Mouse (Mus musculus): ENCODE measurements around the gene As3mt. TPM values are rescaled to one million over a fixed set of nuclear protein-coding genes. Genes with fewer than 3 reads are reported as not detected.

The As3mt gene
- 46.2 and 55.0 TPM in 2 replicates for polyA plus RNA-seq (2016; fragmentation: Nextera tagmentation; extraction: Ambion mirVana)

DNA sequence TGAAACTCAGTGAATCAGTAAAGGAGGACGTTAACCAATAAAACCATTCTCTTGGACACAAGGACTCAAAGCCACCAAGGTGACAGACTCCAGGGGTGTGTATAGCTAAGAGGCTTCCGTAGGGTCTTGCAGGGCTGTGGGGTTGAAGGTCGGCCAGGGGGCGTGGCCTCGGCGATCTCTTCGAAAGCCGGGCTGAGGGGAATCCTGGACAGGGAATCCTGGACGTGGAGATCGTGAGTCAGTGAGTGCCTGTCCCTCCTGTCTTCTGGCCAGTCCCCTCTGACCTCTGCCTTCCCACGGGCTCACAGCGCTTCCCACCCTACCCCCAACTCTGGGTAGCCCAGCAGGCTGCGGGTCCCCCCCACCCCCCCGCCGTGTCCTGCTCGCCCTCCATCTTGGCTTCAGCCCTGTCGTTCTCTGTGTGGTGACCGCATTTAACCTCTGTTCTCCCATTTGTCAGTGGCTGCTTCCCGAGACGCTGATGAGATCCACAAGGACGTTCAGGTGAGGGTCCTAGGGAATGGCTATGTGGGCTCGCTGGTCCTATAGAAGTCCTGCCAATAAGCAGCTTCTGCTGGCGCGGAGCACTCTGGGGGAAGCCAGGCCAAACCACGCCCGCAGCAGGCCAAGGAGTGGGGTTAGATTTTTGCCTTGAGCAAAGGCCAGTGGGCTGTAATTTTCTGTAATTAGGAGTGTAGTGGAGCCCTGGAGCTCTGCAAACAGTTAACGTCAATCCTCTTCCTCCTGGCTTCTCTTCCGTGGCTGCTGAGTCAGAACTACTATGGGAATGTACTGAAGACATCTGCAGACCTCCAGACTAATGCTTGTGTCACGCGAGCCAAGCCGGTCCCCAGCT is at the start of gene As3mt:
Gene As3mt, plus strand, starts transcription at position 163 of the 856 bp plus-strand sequence.
- DNase-seq (ENCODE audit: low spot score) = peak; percentile 90
- WGBS = 9% methylated on average over 31 of the region's 31 CpGs
- peak within 1 kb of the TSS; percentile 94 for H3K27ac ChIP-seq

DNA sequence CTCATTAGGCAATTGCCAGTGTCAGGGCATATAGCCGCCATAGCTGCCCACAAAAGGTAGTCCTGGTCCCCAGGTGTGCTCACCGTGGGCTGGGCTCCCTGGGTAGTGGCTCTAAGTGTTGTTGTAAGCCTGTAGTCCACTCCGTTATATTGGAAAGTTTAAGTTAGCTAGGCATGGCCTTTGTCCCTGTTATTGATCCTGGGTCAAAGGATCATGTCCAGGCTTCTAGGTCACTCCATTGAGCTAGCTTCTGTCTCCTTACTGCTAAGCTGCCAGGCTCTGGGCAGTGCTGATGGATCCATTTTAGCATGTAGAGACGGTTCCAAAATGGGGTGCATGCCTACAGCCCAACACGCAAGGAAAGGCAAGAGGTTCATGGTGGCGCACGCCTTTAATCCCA is 48.9 kb upstream of the As3mt start:
- Histone ChIP-seq H3K4me3 (no peak overlapping the region), H3K4me1 (peaks cover 65% of the 10 kb centered on the region), H3K27ac (no peak overlapping the region), H3K27me3 (ENCODE audit: insufficient read depth, poor library complexity, severe bottlenecking) (no peaks in the 10 kb centered on the region), H3K9me3 (no peaks in the 10 kb centered on the region), H3K36me3 (peaks cover 47% of the 10 kb centered on the region)
- no peak for DNase-seq (ENCODE audit: low spot score)
- WGBS = 94% methylated on average over 7 of the region's 7 CpGs

More for the DNA sequence above, at the start of gene As3mt:
- H3K4me3 ChIP-seq = peak within 1 kb of the TSS; percentile 73
- H3K4me1 ChIP-seq = peaks cover 29% of the 10 kb centered on the region
- H3K36me3 ChIP-seq = peaks cover 20% of the 10 kb centered on the region; the same call in 1 of the 2 replicates
- H3K9me3 ChIP-seq = no peaks in the 10 kb centered on the region
- H3K27me3 ChIP-seq (ENCODE audit: insufficient read depth, poor library complexity, severe bottlenecking) = no peaks in the 10 kb centered on the region

- Histone ChIP-seq H3K27ac (peak overlapping the region; percentile 22; the same call in 1 of the 2 replicates), H3K4me1 (peaks cover 65% of the 10 kb centered on the region), H3K9me3 (no peaks in the 10 kb centered on the region), H3K36me3 (peaks cover 42% of the 10 kb centered on the region), H3K4me3 (no peak overlapping the region), H3K27me3 (ENCODE audit: insufficient read depth, poor library complexity, severe bottlenecking) (no peaks in the 10 kb centered on the region)
- DNase-seq (ENCODE audit: low spot score) = no peak
- WGBS = 64% methylated on average over 9 of the region's 9 CpGs
Measured at GRCm38 (mm10) chr19:46658851-46659250, 48.4 kb upstream of the As3mt start.

GRCm38 (mm10) chr19:46661511-46661910 is 45.7 kb upstream of the As3mt start:
- no peaks in the 10 kb centered on the region for H3K9me3 ChIP-seq
- H3K27me3 ChIP-seq (ENCODE audit: insufficient read depth, poor library complexity, severe bottlenecking) = no peaks in the 10 kb centered on the region
- H3K4me1 ChIP-seq = peaks cover 60% of the 10 kb centered on the region
- no peak overlapping the region for H3K27ac ChIP-seq
- WGBS = 57% methylated on average over 4 of the region's 4 CpGs
- no peak overlapping the region for H3K4me3 ChIP-seq
- DNase-seq (ENCODE audit: low spot score) = no peak
- peaks cover 15% of the 10 kb centered on the region for H3K36me3 ChIP-seq

DNA sequence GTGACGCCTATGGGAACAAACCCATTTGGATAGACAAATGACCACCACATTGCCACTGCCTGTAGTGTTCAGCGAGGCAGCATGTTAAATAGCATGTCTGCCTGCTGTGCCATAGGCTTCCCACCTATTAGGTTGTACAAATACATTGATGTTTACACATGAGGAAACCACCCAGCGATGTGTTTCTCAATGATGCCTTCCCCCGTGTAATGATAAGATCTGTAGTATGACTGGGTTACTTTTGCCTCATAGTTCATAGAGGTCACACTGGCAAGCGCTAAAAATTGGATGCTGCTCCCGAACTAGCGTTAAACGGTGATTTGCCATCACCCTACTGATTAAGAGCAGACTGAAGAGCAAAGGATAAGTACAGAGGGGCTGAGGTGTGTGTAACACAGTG is 45.0 kb upstream of the As3mt start:
- H3K27ac ChIP-seq = peak overlapping the region; percentile 39; the same call in 1 of the 2 replicates
- peaks cover 8% of the 10 kb centered on the region for H3K36me3 ChIP-seq
- DNase-seq (ENCODE audit: low spot score) = no peak
- H3K27me3 ChIP-seq (ENCODE audit: insufficient read depth, poor library complexity, severe bottlenecking) = no peaks in the 10 kb centered on the region
- no peaks in the 10 kb centered on the region for H3K9me3 ChIP-seq
- peaks cover 54% of the 10 kb centered on the region for H3K4me1 ChIP-seq
- no peak overlapping the region for H3K4me3 ChIP-seq
- 78% methylated on average over 8 of the region's 8 CpGs for WGBS

DNA sequence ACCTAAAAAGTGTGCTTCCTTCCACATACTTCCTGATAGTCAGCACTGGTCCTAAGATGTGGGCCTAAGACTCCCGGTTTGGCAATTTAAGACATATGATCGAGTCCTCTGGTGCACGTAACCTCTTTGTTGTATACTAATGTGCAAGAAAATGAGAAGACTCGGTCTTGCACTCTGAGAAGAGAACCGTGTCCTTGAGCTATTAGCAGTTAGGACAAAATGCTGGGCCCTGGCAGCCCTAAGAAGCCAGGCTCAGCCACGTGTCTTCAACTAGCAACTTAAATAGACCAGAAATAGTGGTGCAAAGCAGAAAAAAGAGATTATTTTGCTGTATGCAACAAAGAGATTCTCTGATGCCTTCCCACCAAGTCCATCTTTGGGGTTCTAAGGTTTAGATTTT is 44.5 kb upstream of the As3mt start:
- no peak for DNase-seq (ENCODE audit: low spot score)
- WGBS = 80% methylated on average over 6 of the region's 6 CpGs
- no peak overlapping the region for H3K4me3 ChIP-seq
- H3K4me1 ChIP-seq = peaks cover 59% of the 10 kb centered on the region
- H3K36me3 ChIP-seq = peaks cover 5% of the 10 kb centered on the region
- H3K9me3 ChIP-seq = no peaks in the 10 kb centered on the region
- H3K27me3 ChIP-seq (ENCODE audit: insufficient read depth, poor library complexity, severe bottlenecking) = no peaks in the 10 kb centered on the region
- H3K27ac ChIP-seq = peak overlapping the region; percentile 39; the same call in 1 of the 2 replicates

DNA sequence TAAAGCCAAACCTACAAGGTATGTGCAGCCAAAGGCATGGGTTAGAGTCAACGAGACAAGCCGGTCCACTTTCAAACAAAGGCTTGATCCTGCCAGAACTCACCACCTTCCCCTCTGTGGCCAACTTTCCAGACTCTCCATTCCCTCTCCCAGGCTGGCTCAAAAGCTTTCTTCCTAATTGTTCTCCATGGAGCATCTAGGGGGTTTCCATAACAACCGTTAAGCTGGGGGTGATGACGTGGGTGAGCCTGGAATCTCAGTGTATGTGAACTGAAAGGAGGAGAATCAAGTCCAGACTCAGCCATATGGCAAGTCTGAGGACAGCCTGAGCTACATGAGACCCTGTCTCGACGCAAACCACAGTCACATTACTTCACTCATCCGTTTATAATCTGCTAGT is 41.8 kb upstream of the As3mt start:
- Histone ChIP-seq H3K9me3 (no peaks in the 10 kb centered on the region), H3K4me3 (no peak overlapping the region), H3K27me3 (ENCODE audit: insufficient read depth, poor library complexity, severe bottlenecking) (no peaks in the 10 kb centered on the region), H3K36me3 (no peaks in the 10 kb centered on the region), H3K27ac (no peak overlapping the region), H3K4me1 (peaks cover 57% of the 10 kb centered on the region)
- no peak for DNase-seq (ENCODE audit: low spot score)
- whole genome bisulfite sequencing = 68% methylated on average over 7 of the region's 7 CpGs

- no peaks in the 10 kb centered on the region for H3K36me3 ChIP-seq
- DNase-seq (ENCODE audit: low spot score) = no peak
- peaks cover 8% of the 10 kb centered on the region; the same call in 1 of the 2 replicates for H3K27me3 ChIP-seq (ENCODE audit: insufficient read depth, poor library complexity, severe bottlenecking)
- WGBS = 48% methylated on average over 11 of the region's 11 CpGs
- H3K9me3 ChIP-seq = no peaks in the 10 kb centered on the region
- peaks cover 48% of the 10 kb centered on the region for H3K4me1 ChIP-seq
- no peak overlapping the region for H3K4me3 ChIP-seq
- no peak overlapping the region for H3K27ac ChIP-seq
Measured at GRCm38 (mm10) chr19:46667300-46667699, 40.0 kb upstream of the As3mt start.

DNA sequence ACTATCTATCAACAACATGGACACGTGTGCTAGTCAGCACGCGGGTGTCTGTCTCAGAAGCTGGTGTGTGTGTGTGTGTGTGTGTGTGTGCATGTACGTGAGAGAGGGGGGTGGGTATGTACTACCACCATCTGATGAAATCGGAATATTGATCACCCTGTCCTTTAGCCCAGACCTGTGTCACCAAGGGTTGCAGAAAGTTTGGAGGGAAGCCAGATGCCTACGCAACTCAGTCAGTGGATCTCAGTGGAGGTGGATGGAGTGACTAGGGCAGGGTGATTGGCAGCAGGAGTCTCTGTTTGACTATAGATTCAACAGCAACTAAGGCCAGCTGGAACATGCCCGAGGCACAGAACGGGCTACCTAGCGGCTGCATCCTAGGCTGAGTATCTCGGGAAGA is 39.0 kb upstream of the As3mt start:
- WGBS = 86% methylated on average over 10 of the region's 10 CpGs
- H3K9me3 ChIP-seq = no peaks in the 10 kb centered on the region
- H3K36me3 ChIP-seq = no peaks in the 10 kb centered on the region
- H3K27ac ChIP-seq = 0 out of 2 replicates have a peak overlapping the region, but pooled peaks have one; percentile 14
- H3K4me1 ChIP-seq = peaks cover 42% of the 10 kb centered on the region
- no peak overlapping the region for H3K4me3 ChIP-seq
- H3K27me3 ChIP-seq (ENCODE audit: insufficient read depth, poor library complexity, severe bottlenecking) = peaks cover 12% of the 10 kb centered on the region; the same call in 1 of the 2 replicates
- DNase-seq (ENCODE audit: low spot score) = no peak

DNA sequence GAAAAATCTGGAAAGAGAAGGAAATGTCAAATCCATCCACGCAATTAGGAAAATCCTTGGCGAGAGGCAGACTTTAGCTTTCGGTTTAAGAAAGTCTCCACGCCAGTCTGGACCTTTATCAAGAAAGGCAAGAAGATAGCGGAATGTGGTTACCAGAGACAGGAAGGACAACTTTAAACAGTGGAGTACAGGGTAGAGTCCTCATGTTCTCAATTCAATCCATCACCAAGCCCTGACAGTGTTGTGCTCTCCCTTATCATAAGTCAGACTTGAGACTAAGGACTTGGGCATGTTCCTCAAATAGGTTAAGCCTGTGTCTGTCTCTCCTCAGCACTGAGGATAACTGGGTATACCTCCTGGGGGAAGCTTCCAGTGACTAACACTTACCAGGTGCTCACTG is 37.5 kb upstream of the As3mt start:
- H3K4me3 ChIP-seq = no peak overlapping the region
- no peaks in the 10 kb centered on the region for H3K36me3 ChIP-seq
- WGBS = 36% methylated on average over 5 of the region's 5 CpGs
- H3K4me1 ChIP-seq = peaks cover 42% of the 10 kb centered on the region
- peaks cover 12% of the 10 kb centered on the region; the same call in 1 of the 2 replicates for H3K27me3 ChIP-seq (ENCODE audit: insufficient read depth, poor library complexity, severe bottlenecking)
- DNase-seq (ENCODE audit: low spot score) = no peak
- no peak overlapping the region for H3K27ac ChIP-seq
- no peaks in the 10 kb centered on the region for H3K9me3 ChIP-seq

DNA sequence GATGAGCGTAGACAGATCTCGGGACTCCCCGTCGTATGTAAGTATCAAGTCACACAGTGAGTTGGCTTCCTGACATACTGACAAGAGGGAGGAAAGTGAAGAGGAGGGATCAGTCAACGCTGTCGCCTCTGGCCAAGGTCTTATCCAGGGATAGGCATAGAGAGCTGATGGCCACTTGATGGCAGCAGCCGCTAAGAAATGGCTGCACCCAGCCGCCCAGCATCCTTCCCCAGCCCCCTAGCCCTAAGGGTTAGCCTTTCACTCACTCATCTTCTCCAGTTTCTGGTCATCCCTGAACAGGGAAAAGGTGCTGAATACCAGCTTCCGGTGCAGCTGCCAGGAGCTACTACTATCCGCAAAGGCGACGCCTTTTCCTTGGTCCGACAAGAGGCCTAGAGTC is 36.6 kb upstream of the As3mt start:
- Histone ChIP-seq H3K4me3 (no peak overlapping the region), H3K9me3 (no peaks in the 10 kb centered on the region), H3K27me3 (ENCODE audit: insufficient read depth, poor library complexity, severe bottlenecking) (peaks cover 12% of the 10 kb centered on the region; the same call in 1 of the 2 replicates), H3K4me1 (peaks cover 36% of the 10 kb centered on the region), H3K27ac (no peak overlapping the region), H3K36me3 (no peaks in the 10 kb centered on the region)
- WGBS = 16% methylated on average over 13 of the region's 13 CpGs
- DNase-seq (ENCODE audit: low spot score) = peak; percentile 87

DNA sequence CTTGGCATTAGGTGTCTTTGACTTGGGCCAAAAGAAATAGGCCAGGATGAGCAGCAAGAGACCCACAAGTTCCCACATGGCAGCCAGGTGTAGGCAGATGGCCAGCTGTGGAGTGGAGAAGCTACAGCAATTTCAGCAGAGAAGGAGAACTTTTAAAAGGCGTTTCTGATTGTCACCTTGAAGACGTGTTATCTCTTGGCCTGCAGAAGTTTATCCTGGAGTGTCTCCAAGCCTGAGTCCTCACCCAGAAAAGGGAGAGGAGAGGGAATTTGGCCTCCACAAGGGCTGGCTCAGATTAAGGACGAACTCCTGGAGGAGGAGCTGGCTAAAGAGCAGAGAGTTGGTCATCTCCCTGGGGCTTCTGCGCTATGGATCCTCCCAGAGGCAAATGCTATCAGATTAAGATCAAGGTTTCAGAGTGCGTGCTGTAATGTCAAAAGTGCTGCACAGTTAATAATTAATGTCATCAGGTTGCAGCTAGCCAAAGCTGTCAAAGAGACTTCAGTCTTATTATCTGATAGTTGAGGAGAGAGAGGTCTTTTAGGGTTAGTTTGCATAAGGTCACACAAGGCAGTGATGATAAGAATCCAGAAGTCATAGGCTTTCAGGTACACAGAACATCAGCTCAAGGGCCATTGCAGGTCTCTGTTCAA is 34.4 kb upstream of the As3mt start, which contains the start of gene Cyp17a1:
Gene Cyp17a1, minus strand, starts transcription at position 407 of the 653 bp plus-strand sequence.
- Histone ChIP-seq H3K4me3 (no peak within 1 kb of the TSS), H3K4me1 (peaks cover 26% of the 10 kb centered on the region), H3K9me3 (no peaks in the 10 kb centered on the region), H3K27me3 (ENCODE audit: insufficient read depth, poor library complexity, severe bottlenecking) (peaks cover 12% of the 10 kb centered on the region; the same call in 1 of the 2 replicates), H3K27ac (no peak within 1 kb of the TSS), H3K36me3 (no peaks in the 10 kb centered on the region)
- WGBS = 42% methylated on average over 5 of the region's 5 CpGs
- DNase-seq (ENCODE audit: low spot score) = no peak

DNA sequence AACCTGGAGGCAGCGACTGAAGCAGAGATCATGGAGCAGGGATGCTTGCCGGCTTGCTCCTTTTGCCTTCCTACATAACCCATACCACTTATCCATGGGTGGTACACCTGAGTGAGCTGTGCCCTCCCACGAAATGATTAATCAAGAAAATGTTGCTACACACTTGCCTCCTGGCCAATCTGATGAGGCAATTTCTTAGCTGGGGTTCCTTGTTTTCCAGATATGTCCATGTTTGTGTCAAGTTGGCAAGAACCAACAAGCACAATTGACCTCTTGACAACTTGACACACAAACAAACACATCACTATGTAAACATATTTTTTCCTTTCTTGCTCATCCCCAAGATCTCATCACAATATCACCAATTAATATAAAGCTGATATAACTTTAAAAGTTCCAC is 31.6 kb upstream of the As3mt start:
- Histone ChIP-seq H3K9me3 (no peaks in the 10 kb centered on the region), H3K4me3 (no peak overlapping the region), H3K36me3 (no peaks in the 10 kb centered on the region), H3K27ac (no peak overlapping the region), H3K27me3 (ENCODE audit: insufficient read depth, poor library complexity, severe bottlenecking) (peaks cover 12% of the 10 kb centered on the region; the same call in 1 of the 2 replicates), H3K4me1 (peaks cover 19% of the 10 kb centered on the region)
- DNase-seq (ENCODE audit: low spot score) = no peak
- 85% methylated on average over 3 of the region's 3 CpGs for WGBS
